Mouse (Mus musculus): Measurements from ENCODE around the gene Gm10563.

GRCm38 (mm10) chr4:155658961-155659360 lies 13.8 kb upstream of the Gm10563 start:
- TF ChIP-seq CTCF (IDR thresholded peaks at IDR 0.05; ENCODE audit: low read depth, low read length) (no peak), POLR2A (IDR thresholded peaks at IDR 0.05; ENCODE audit: borderline replicate concordance, low read depth, low read length) (no peak)
